Mouse (Mus musculus) kidney, embryonic 14.5 days (tissue): ENCODE data around the gene Bmx. TPM values are rescaled to one million over a fixed set of nuclear protein-coding genes. Genes with fewer than 3 reads are reported as not detected.

Experiments
- ATAC-seq: fragments of 200-750 bp; cut with Nextera tagmentation; 2 replicates; pipeline ENCODE4 v1.8.0; 2017; ENCODE audit warnings: moderate number of reproducible peaks, mild to moderate bottlenecking, moderate TSS enrichment, moderate library complexity; ENCODE audit not compliant: low FRiP score, low TSS enrichment
- H3K27ac ChIP-seq: fragments of 300-500 bp; sonication (generic); 2 replicates; pipeline ENCODE4 v1.5.1; 2014; ENCODE audit warnings: low read depth, mild to moderate bottlenecking, low read length, moderate library complexity, mixed read lengths
- H3K27me3 ChIP-seq: fragments of 300-500 bp; sonication (generic); 2 replicates; pipeline ENCODE4 v1.6.1; 2014; ENCODE audit warnings: mild to moderate bottlenecking, low read length; ENCODE audit not compliant: control insufficient read depth, insufficient read depth
- H3K36me3 ChIP-seq: fragments of 300-500 bp; sonication (generic); 2 replicates; pipeline ENCODE4 v1.6.1; 2014; ENCODE audit warnings: low read length, mixed read lengths; ENCODE audit not compliant: control insufficient read depth, insufficient read depth
- H3K4me1 ChIP-seq: fragments of 300-500 bp; sonication (generic); 2 replicates; pipeline ENCODE4 v1.6.1; 2014; ENCODE audit warnings: low read length, mixed read lengths; ENCODE audit not compliant: control insufficient read depth, insufficient read depth
- H3K4me2 ChIP-seq: fragments of 300-500 bp; sonication (generic); replicated peaks from 2 replicates; pipeline ENCODE4 v1.6.1; 2014; ENCODE audit warnings: low read depth, mild to moderate bottlenecking, low read length
- H3K4me3 ChIP-seq: fragments of 300-500 bp; sonication (generic); 2 replicates; pipeline ENCODE4 v1.5.1; 2014; ENCODE audit warnings: mild to moderate bottlenecking, low read length
- H3K9ac ChIP-seq: fragments of 300-500 bp; sonication (generic); 2 replicates; pipeline ENCODE4 v1.6.1; 2014; ENCODE audit warnings: low read depth, mild to moderate bottlenecking, low read length, moderate library complexity
- H3K9me3 ChIP-seq: fragments of 300-500 bp; sonication (generic); 2 replicates; pipeline ENCODE4 v1.6.1; 2016; ENCODE audit warnings: low read length; ENCODE audit not compliant: control insufficient read depth
- WGBS: fragments of 180-500 bp; shearing (Covaris S2); extraction: QIAGEN DNeasy Blood & Tissue Kit; methylation state at CpG from one replicate; pipeline ENCODE4 v1.1.7; 2014; 5-methylcytosine and 5-hydroxymethylcytosine counted together
- polyA plus RNA-seq: library from polyadenylated mRNA; unstranded; fragments of >200 nt; fragmentation: Nextera tagmentation; extraction: Ambion mirVana; gene quantifications from 2 replicates; pipeline ENCODE4 v1.2.1, GENCODE M21; 2014

The Bmx gene
- polyA plus RNA-seq, 1 experiment from 2014 or later, result 0.62 TPM

GRCm38 (mm10) chrX:164154594-164154993 is 103.4 kb downstream of the Bmx start:
- 78% methylated on average over 5 of the region's 5 CpGs for WGBS
- no peak overlapping the region for H3K27ac ChIP-seq
- H3K4me3 ChIP-seq, result no peak overlapping the region
- H3K4me1 ChIP-seq, result no peaks in the 10 kb centered on the region
- no peaks in the 10 kb centered on the region for H3K36me3 ChIP-seq
- no peaks in the 10 kb centered on the region for H3K27me3 ChIP-seq
- H3K4me2 ChIP-seq, result no peak overlapping the region
- no peaks in the 10 kb centered on the region for H3K9me3 ChIP-seq
- no peak for ATAC-seq
- no peak overlapping the region for H3K9ac ChIP-seq

GRCm38 (mm10) chrX:164153606-164154005 is 104.4 kb downstream of the Bmx start:
- Histone ChIP-seq H3K4me3 (no peak overlapping the region), H3K4me1 (no peaks in the 10 kb centered on the region), H3K9ac (no peak overlapping the region), H3K36me3 (no peaks in the 10 kb centered on the region), H3K9me3 (no peaks in the 10 kb centered on the region), H3K4me2 (no peak overlapping the region), H3K27me3 (no peaks in the 10 kb centered on the region), H3K27ac (no peak overlapping the region)
- no peak for ATAC-seq

- no peak for ATAC-seq
- no peaks in the 10 kb centered on the region for H3K36me3 ChIP-seq
- H3K9ac ChIP-seq, result no peak overlapping the region
- no peak overlapping the region for H3K4me2 ChIP-seq
- H3K4me1 ChIP-seq, result no peaks in the 10 kb centered on the region
- H3K27me3 ChIP-seq, result no peaks in the 10 kb centered on the region
- 60% methylated on average over 2 of the region's 2 CpGs for WGBS
- no peak overlapping the region for H3K4me3 ChIP-seq
- no peaks in the 10 kb centered on the region for H3K9me3 ChIP-seq
- H3K27ac ChIP-seq, result no peak overlapping the region
Measured at GRCm38 (mm10) chrX:164152703-164153102, 105.3 kb downstream of the Bmx start.

- H3K27ac ChIP-seq, result no peak overlapping the region
- no peak overlapping the region for H3K4me3 ChIP-seq
- H3K36me3 ChIP-seq, result no peaks in the 10 kb centered on the region
- ATAC-seq, result no peak
- H3K9me3 ChIP-seq, result no peaks in the 10 kb centered on the region
- H3K27me3 ChIP-seq, result no peaks in the 10 kb centered on the region
- no peaks in the 10 kb centered on the region for H3K4me1 ChIP-seq
- no peak overlapping the region for H3K9ac ChIP-seq
- no peak overlapping the region for H3K4me2 ChIP-seq
- WGBS, result 88% methylated on average over 6 of the region's 6 CpGs
Measured at GRCm38 (mm10) chrX:164145463-164146250, 112.3 kb downstream of the Bmx start.

Other genes with a start within 250 kb of the Bmx start
- gene Car5b, start 230.2 kb downstream of the Bmx start, polyA plus RNA-seq, result 0.86 and 1.3 TPM in 2 replicates
- gene Siah1b, start 181.7 kb downstream of the Bmx start, polyA plus RNA-seq, result 35.9 and 36.7 TPM in 2 replicates
- gene Cltrn, start 169.4 kb downstream of the Bmx start, polyA plus RNA-seq, result 29.7 and 31.0 TPM in 2 replicates
- gene Ace2, start 118.9 kb downstream of the Bmx start, polyA plus RNA-seq, result 46.4 and 53.1 TPM in 2 replicates
- 10.8 and 11.3 TPM in 2 replicates for gene Pir, start 11.2 kb upstream of the Bmx start, polyA plus RNA-seq
- gene Vegfd, start 115.2 kb upstream of the Bmx start, polyA plus RNA-seq, result 16.0 and 19.3 TPM in 2 replicates
- 8.5 and 14.2 TPM in 2 replicates for gene Piga, start 161.6 kb upstream of the Bmx start, polyA plus RNA-seq
- gene Asb11, start 178.8 kb upstream of the Bmx start, polyA plus RNA-seq, result not detected in 2 replicates
- gene Asb9, start 248.1 kb upstream of the Bmx start, polyA plus RNA-seq, result 7.4 and 10.9 TPM in 2 replicates